Mouse (Mus musculus): ENCODE results near the gene Mgat4a.
"Not testable (repeated sequence)": the region's sequence is repeated elsewhere in the genome, so short reads cannot be mapped to it uniquely, and the experiment has no call there.

DNA sequence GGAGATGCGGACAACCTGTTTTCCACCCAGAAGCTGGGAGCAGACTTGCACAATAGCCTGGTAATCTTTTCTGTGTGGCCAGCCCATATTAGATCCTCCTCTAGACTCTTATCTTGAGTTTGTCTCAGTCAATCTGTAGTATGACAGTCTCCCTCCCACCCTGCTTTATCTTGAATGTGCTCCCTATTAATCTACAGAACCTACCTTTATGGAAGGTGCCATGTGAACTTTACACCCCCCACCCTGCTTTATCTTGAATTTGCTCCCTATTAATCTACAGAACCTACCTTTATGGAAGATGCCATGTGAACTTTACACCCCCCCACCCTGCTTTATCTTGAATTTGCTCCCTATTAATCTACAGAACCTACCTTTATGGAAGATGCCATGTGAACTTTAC, 41.4 kb downstream of the Mgat4a start:
- TF ChIP-seq POLR2A (IDR thresholded peaks at IDR 0.05; ENCODE audit: control insufficient read depth, extremely low read depth, insufficient read depth, low read length, poor library complexity); CTCF (IDR thresholded peaks at IDR 0.05; ENCODE audit: borderline replicate concordance, control insufficient read depth, extremely low read depth, insufficient read depth, low read length, poor library complexity): not testable (repeated sequence)

Measured in thymus, adult 2 months (tissue).